Mouse (Mus musculus) gastrocnemius, postnatal 4 days (tissue): ENCODE measurements at regions not wholly inside any gene's neighbourhood (a gene's known extent, or its start where the extent isn't known, plus 50 kb on each side); places are given as distances from the start of the nearest gene placed in this dataset.

ENCODE experiments used
- DNase-seq, 2 experiments: peaks; one replicate each; pipeline ENCODE4 v3.0.0; 2021 to 2022; ENCODE audit warnings: low spot score in 2 of 2, mixed read lengths in 2 of 2

GRCm38 (mm10) chr12:107092151-107092550 lies 396.3 kb upstream of the 3110018I06Rik start:
- DNase-seq: no peak

GRCm38 (mm10) chr12:107093326-107093725 lies 395.1 kb upstream of the 3110018I06Rik start:
- no peak for DNase-seq

- no peak for DNase-seq
Measured at GRCm38 (mm10) chr12:107095409-107095808, 393.0 kb upstream of the 3110018I06Rik start.

GRCm38 (mm10) chr12:107104570-107104969 lies 383.9 kb upstream of the 3110018I06Rik start:
- no peak for DNase-seq

- no peak for DNase-seq
Measured at GRCm38 (mm10) chr12:107105017-107105416, 383.4 kb upstream of the 3110018I06Rik start.

GRCm38 (mm10) chr12:107111908-107112770 lies 376.3 kb upstream of the 3110018I06Rik start:
- no peak for DNase-seq

- no peak for DNase-seq
Measured at GRCm38 (mm10) chr12:107118364-107118763, 370.1 kb upstream of the 3110018I06Rik start.

GRCm38 (mm10) chr12:107119076-107119475 lies 369.4 kb upstream of the 3110018I06Rik start:
- DNase-seq: no peak

GRCm38 (mm10) chr12:107120486-107121186 lies 367.8 kb upstream of the 3110018I06Rik start:
- DNase-seq: no peak

GRCm38 (mm10) chr12:107121990-107122389 lies 366.4 kb upstream of the 3110018I06Rik start:
- no peak for DNase-seq

- DNase-seq: no peak
Measured at GRCm38 (mm10) chr12:107123661-107124060, 364.8 kb upstream of the 3110018I06Rik start.

- no peak for DNase-seq
Measured at GRCm38 (mm10) chr12:107124263-107124885, 364.1 kb upstream of the 3110018I06Rik start.

GRCm38 (mm10) chr12:107125201-107125600 lies 363.2 kb upstream of the 3110018I06Rik start:
- DNase-seq: no peak

- DNase-seq: no peak
Measured at GRCm38 (mm10) chr12:107126056-107126455, 362.4 kb upstream of the 3110018I06Rik start.

- DNase-seq: no peak
Measured at GRCm38 (mm10) chr12:107127591-107127990, 360.8 kb upstream of the 3110018I06Rik start.

GRCm38 (mm10) chr12:107129232-107129631 lies 359.2 kb upstream of the 3110018I06Rik start:
- no peak for DNase-seq

GRCm38 (mm10) chr12:107131351-107131750 lies 357.1 kb upstream of the 3110018I06Rik start:
- DNase-seq: no peak

GRCm38 (mm10) chr12:107131841-107132240 lies 356.6 kb upstream of the 3110018I06Rik start:
- DNase-seq: no peak

GRCm38 (mm10) chr12:107132501-107132900 lies 355.9 kb upstream of the 3110018I06Rik start:
- DNase-seq: no peak

- no peak for DNase-seq
Measured at GRCm38 (mm10) chr12:107134353-107134752, 354.1 kb upstream of the 3110018I06Rik start.

- no peak for DNase-seq
Measured at GRCm38 (mm10) chr12:107138677-107139400, 349.6 kb upstream of the 3110018I06Rik start.
